Mouse (Mus musculus) forebrain, embryonic 10.5 days (tissue): ENCODE measurements around the gene Dand5. TPM values are rescaled to one million over a fixed set of nuclear protein-coding genes. Genes with fewer than 3 reads are reported as not detected.

Source experiments
- DNase-seq: peaks from one replicate; pipeline ENCODE4 v3.0.0-alpha.2; 2017; ENCODE audit warnings: low spot score; ENCODE audit errors: extremely low spot score
- H3K27ac ChIP-seq: fragments of 300-500 bp; sonication (generic); 2 replicates; pipeline ENCODE4 v1.5.1; 2016; ENCODE audit warnings: mild to moderate bottlenecking
- H3K27me3 ChIP-seq: fragments of 300-500 bp; sonication (generic); 2 replicates; pipeline ENCODE4 v1.6.1; 2016; ENCODE audit warnings: mild to moderate bottlenecking; ENCODE audit not compliant: poor library complexity, severe bottlenecking
- H3K36me3 ChIP-seq: fragments of 300-500 bp; sonication (generic); replicated peaks from 2 replicates; pipeline ENCODE4 v1.6.1; 2016; ENCODE audit warnings: mild to moderate bottlenecking, moderate library complexity
- H3K4me1 ChIP-seq: fragments of 300-500 bp; sonication (generic); 2 replicates; pipeline ENCODE4 v1.6.1; 2016
- H3K4me3 ChIP-seq: fragments of 300-500 bp; sonication (generic); 2 replicates; pipeline ENCODE4 v1.5.1; 2016; ENCODE audit warnings: mild to moderate bottlenecking, moderate library complexity
- H3K9me3 ChIP-seq: fragments of 300-500 bp; sonication (generic); 2 replicates; pipeline ENCODE4 v1.6.1; 2016; ENCODE audit warnings: mild to moderate bottlenecking, moderate library complexity
- WGBS: fragments of 180-500 bp; shearing (Covaris S2); methylation state at CpG from one replicate; pipeline ENCODE4 v1.1.7; 2016; 5-methylcytosine and 5-hydroxymethylcytosine counted together
- polyA plus RNA-seq: library from polyadenylated mRNA; unstranded; fragments of >200 nt; fragmentation: Nextera tagmentation; extraction: Ambion mirVana; gene quantifications from 2 replicates; pipeline ENCODE4 v1.2.1, GENCODE M21; 2016

The Dand5 gene
- polyA plus RNA-seq, 1 experiment from 2014 or later, result 2.9 TPM

GRCm38 (mm10) chr8:84809109-84809940, 13.3 kb downstream of the Dand5 start:
- no peak overlapping the region for H3K4me3 ChIP-seq
- H3K9me3 ChIP-seq, result no peaks in the 10 kb centered on the region; the same call in 1 of the 2 replicates
- H3K27ac ChIP-seq, result peak overlapping the region; percentile 6; the same call in 1 of the 2 replicates
- no peaks in the 10 kb centered on the region for H3K36me3 ChIP-seq
- H3K27me3 ChIP-seq, result peaks cover 97% of the 10 kb centered on the region
- 61% methylated on average over 12 of the region's 12 CpGs for WGBS
- peaks cover 40% of the 10 kb centered on the region for H3K4me1 ChIP-seq
- no peak for DNase-seq

DNA sequence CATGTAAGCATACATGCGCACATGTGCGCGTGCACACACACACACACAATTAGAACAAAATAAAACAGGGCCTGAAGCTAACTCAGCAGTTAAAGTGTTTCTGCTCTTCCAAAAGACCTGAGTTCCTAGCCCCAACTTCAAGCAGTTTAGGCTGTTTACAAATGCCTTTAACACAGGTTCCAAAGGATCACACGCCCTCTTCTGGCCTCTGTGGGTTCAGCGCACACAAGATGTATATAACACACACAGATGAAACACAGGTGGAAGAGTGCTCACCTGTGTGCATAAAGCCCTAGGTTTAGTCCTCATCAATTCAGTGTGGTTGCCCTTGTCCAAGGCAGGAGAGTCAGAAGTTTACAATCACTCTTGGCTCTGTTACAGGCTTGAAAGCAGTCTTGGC, 16.6 kb downstream of the Dand5 start:
- Histone ChIP-seq H3K27me3 (peaks cover 97% of the 10 kb centered on the region), H3K4me3 (no peak overlapping the region), H3K4me1 (peaks cover 16% of the 10 kb centered on the region), H3K9me3 (no peaks in the 10 kb centered on the region; the same call in 1 of the 2 replicates), H3K27ac (no peak overlapping the region), H3K36me3 (no peaks in the 10 kb centered on the region)
- no peak for DNase-seq
- WGBS, result 93% methylated on average over 5 of the region's 5 CpGs

DNA sequence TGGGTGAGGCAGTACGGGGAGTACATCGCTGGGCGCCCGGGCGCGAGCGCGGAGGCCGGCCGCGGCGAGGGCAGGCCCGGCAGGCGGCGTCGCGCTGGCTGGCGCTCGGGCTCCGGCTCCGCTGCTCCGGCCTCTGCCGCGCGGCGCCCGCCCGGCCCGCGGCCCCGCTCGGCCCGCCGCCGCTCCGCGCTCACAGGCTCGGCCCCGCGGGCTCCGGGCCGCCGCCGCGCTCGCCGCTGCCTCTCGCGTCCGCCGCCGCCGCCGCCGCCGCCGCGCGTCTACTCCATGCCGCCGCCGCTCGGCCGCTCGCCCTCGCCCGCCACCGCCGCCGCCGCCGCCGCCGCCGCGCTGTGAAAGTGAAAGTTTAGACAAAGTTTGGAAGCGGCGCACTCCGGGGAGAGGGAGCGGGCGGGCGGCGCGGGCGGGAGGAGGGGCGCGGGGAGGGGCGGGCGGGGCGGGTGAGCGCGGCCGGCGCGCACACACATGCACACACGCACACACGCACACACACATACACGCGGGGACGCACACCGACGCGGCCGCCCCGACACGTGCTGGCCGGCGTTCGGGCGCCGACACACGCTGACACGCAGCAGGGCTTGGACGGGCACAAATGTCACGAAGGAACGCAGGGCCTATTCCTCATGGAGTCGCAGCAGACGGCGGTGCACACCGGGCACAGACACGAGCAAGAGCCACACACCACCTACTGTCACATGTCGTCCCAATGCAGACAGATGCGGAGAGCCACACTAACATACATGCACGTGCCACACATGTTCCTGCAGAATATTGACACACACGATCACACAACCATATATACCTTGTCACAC, 22.4 kb downstream of the Dand5 start, which contains the start of gene Nfix:
Nfix (minus strand) TSS at position 346 of the 833 bp plus-strand sequence.
- no peaks in the 10 kb centered on the region; the same call in 1 of the 2 replicates for H3K36me3 ChIP-seq
- DNase-seq, result no peak
- peaks cover 23% of the 10 kb centered on the region for H3K4me1 ChIP-seq
- H3K4me3 ChIP-seq, result peak within 1 kb of the TSS; percentile 58
- 17% methylated on average over 90 of the region's 125 CpGs for WGBS
- H3K27ac ChIP-seq, result peak within 1 kb of the TSS; percentile 82
- no peaks in the 10 kb centered on the region for H3K9me3 ChIP-seq
- peaks cover 97% of the 10 kb centered on the region for H3K27me3 ChIP-seq

- Histone ChIP-seq H3K27ac (peak overlapping the region; percentile 82), H3K9me3 (no peaks in the 10 kb centered on the region), H3K4me1 (peaks cover 27% of the 10 kb centered on the region), H3K4me3 (peak overlapping the region; percentile 58), H3K27me3 (peaks cover 97% of the 10 kb centered on the region), H3K36me3 (no peaks in the 10 kb centered on the region; the same call in 1 of the 2 replicates)
- WGBS, result under 1% methylated on average over 87 of the region's 108 CpGs
- DNase-seq, result no peak
Measured at GRCm38 (mm10) chr8:84799136-84799931, 23.3 kb downstream of the Dand5 start.

- H3K27ac ChIP-seq, result peak overlapping the region; percentile 82; the same call in 1 of the 2 replicates
- peak overlapping the region; percentile 58 for H3K4me3 ChIP-seq
- no peaks in the 10 kb centered on the region; the same call in 1 of the 2 replicates for H3K36me3 ChIP-seq
- 36% methylated on average over 10 of the region's 10 CpGs for WGBS
- H3K27me3 ChIP-seq, result peaks cover 97% of the 10 kb centered on the region
- DNase-seq, result no peak
- H3K4me1 ChIP-seq, result peaks cover 35% of the 10 kb centered on the region
- no peaks in the 10 kb centered on the region for H3K9me3 ChIP-seq
Measured at GRCm38 (mm10) chr8:84798446-84799135, 24.0 kb downstream of the Dand5 start.

GRCm38 (mm10) chr8:84797971-84798370, 24.7 kb downstream of the Dand5 start:
- Histone ChIP-seq H3K36me3 (no peaks in the 10 kb centered on the region; the same call in 1 of the 2 replicates), H3K9me3 (no peaks in the 10 kb centered on the region), H3K27ac (no peak overlapping the region), H3K27me3 (peaks cover 97% of the 10 kb centered on the region), H3K4me1 (peaks cover 36% of the 10 kb centered on the region), H3K4me3 (peak overlapping the region; percentile 58; the same call in 1 of the 2 replicates)
- DNase-seq, result no peak
- WGBS, result 66% methylated on average over 6 of the region's 6 CpGs

DNA sequence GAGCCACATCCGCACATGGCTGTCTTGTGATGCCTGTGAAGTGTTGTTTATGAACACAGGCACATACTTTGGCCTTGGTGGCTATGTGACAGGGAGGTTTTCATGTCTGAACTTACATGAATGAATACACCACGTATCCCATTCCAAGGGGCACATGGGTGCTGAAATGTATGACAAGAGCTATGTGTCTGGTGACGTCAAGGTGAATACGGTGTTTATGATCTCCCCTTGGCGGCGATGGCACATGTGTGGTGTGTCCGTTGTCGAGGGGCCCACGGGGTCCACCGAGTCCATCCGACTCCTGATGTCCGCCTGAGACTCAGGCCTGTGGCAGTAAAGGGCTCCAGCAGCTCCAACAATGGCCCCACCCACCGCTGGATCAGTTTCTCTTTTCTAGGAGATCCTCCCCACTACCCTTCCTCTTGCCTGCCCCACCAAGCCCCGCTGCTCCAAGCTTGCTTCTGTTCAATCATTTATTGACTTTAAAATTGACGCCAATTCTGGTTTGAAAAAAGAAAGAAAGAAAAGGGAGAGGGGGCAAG, 25.3 kb downstream of the Dand5 start:
- peaks cover 36% of the 10 kb centered on the region for H3K4me1 ChIP-seq
- no peak for DNase-seq
- 74% methylated on average over 15 of the region's 15 CpGs for WGBS
- no peak overlapping the region; the same call in 1 of the 2 replicates for H3K4me3 ChIP-seq
- H3K36me3 ChIP-seq, result no peaks in the 10 kb centered on the region; the same call in 1 of the 2 replicates
- peaks cover 97% of the 10 kb centered on the region for H3K27me3 ChIP-seq
- H3K27ac ChIP-seq, result no peak overlapping the region
- H3K9me3 ChIP-seq, result no peaks in the 10 kb centered on the region

DNA sequence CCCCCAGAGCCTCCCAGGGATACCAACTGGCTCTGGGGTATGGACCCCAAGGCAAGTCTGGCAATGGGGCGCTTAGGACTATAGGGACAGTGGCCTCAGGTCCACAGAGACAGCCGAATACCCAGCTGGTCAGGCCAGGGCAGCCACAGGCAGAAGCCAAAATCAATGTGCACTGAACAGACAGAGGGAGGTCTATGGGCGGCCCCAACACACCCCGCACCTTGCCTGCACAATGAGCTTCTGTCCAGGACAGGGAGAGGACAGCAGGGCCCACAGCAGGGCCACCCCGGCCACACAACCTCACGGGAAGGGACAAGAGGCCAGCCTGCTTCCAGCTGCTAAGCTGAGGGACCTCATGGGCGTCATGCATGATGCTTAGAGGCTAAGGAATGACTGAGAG, 28.1 kb downstream of the Dand5 start:
- H3K4me1 ChIP-seq, result peaks cover 32% of the 10 kb centered on the region
- peak overlapping the region; percentile 5; the same call in 1 of the 2 replicates for H3K4me3 ChIP-seq
- DNase-seq, result no peak
- H3K36me3 ChIP-seq, result no peaks in the 10 kb centered on the region; the same call in 1 of the 2 replicates
- 51% methylated on average over 7 of the region's 7 CpGs for WGBS
- H3K9me3 ChIP-seq, result no peaks in the 10 kb centered on the region
- peaks cover 100% of the 10 kb centered on the region for H3K27me3 ChIP-seq
- H3K27ac ChIP-seq, result no peak overlapping the region

- no peak for DNase-seq
- Histone ChIP-seq H3K36me3 (no peaks in the 10 kb centered on the region; the same call in 1 of the 2 replicates), H3K9me3 (no peaks in the 10 kb centered on the region), H3K4me3 (peak overlapping the region; percentile 5; the same call in 1 of the 2 replicates), H3K27ac (peak overlapping the region; percentile 65; the same call in 1 of the 2 replicates), H3K4me1 (peaks cover 27% of the 10 kb centered on the region), H3K27me3 (peaks cover 100% of the 10 kb centered on the region)
- 54% methylated on average over 13 of the region's 13 CpGs for WGBS
Measured at GRCm38 (mm10) chr8:84793791-84794485, 28.7 kb downstream of the Dand5 start.

DNA sequence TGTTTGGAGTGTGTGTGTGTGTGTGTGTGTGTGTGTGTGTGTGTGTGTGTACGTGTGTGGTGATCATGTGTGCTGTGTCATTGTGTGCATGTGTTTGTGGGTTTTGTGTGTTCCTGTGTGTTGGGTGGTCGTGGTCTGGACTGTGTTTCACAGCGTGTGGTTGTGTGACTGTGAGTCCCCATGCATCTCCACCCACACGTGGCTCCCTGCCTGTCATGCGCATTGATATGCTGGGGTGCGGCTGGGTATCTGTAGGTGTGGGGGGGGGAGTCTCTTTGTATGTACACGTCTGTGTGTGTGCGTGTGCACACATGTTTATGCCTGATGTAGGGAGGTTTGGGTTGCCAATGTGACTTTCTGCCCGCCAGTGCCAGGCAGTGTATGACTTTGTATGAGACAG, 29.5 kb downstream of the Dand5 start:
- no peak overlapping the region for H3K4me3 ChIP-seq
- H3K4me1 ChIP-seq, result peaks cover 19% of the 10 kb centered on the region
- H3K9me3 ChIP-seq, result no peaks in the 10 kb centered on the region
- no peak overlapping the region for H3K27ac ChIP-seq
- 87% methylated on average over 9 of the region's 9 CpGs for WGBS
- peaks cover 100% of the 10 kb centered on the region for H3K27me3 ChIP-seq
- no peaks in the 10 kb centered on the region; the same call in 1 of the 2 replicates for H3K36me3 ChIP-seq
- DNase-seq, result no peak

DNA sequence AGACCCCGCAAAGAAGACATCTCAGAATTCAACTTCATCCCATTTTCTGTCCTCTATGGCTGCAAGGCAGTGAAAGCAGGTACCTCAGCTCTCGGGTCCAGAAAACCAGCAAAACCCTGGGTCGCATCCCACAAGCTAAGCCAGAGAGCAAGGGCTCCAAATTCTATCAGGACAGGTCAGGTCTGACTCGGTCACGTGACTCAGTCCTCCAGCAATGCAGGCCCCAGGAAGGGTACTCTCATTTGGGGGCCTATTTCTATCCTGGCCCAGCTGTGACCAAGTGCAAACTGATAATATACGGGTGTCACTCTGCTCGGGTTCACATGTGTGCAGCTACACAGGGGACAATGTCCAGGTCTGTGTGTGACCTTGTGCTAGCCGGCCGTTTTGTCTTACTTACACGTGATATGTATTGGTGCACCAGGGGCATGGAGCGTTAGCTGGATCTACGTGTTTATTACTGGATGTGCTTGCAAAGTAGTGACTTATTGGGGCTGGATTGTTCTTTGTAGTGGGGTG, 30.1 kb downstream of the Dand5 start:
- Histone ChIP-seq H3K27ac (no peak overlapping the region), H3K27me3 (peaks cover 100% of the 10 kb centered on the region), H3K9me3 (no peaks in the 10 kb centered on the region), H3K4me3 (no peak overlapping the region), H3K4me1 (peaks cover 18% of the 10 kb centered on the region), H3K36me3 (no peaks in the 10 kb centered on the region; the same call in 1 of the 2 replicates)
- WGBS, result 76% methylated on average over 12 of the region's 12 CpGs
- no peak for DNase-seq
